Mouse (Mus musculus): ENCODE results near the gene Ephb2. TPM values are rescaled to one million over a fixed set of nuclear protein-coding genes. Genes with fewer than 3 reads are reported as not detected.

Gene Ephb2
- polyA plus RNA-seq, 1 experiment: not detected

DNA sequence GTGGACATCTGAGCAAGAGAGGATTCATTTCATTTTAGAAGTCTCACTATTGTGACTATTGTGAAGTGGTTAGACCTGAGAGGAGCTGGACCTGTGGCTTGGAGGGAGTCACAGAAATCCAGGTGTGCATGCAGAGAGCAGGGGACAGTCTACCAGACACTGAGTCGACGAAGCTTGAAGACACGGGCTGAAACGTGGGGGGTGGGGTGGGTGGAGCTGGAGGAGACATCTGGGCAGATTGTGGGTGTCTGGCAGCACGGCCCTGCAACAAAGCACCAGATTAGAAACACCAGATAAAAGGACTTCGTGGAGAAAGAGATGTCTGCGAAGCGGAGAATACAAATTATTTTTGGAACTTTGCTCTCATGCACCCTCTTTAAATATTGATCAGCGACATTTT, 27.7 kb upstream of the Ephb2 start:
- Histone ChIP-seq H3K9me3 (ENCODE audit: control insufficient read depth, low read length) (peaks cover 4% of the 10 kb centered on the region), H3K36me3 (ENCODE audit: control insufficient read depth) (no peaks in the 10 kb centered on the region), H3K27me3 (ENCODE audit: control insufficient read depth) (no peaks in the 10 kb centered on the region; the same call in 1 of the 2 replicates), H3K4me1 (ENCODE audit: control insufficient read depth) (no peaks in the 10 kb centered on the region), H3K4me3 (replicated peaks) (no peak overlapping the region)
- TF ChIP-seq GATA1 (IDR thresholded peaks at IDR 0.05; ENCODE audit: low read length) (no peak), TAL1 (IDR thresholded peaks at IDR 0.05; ENCODE audit: low read length) (no peak)

DNA sequence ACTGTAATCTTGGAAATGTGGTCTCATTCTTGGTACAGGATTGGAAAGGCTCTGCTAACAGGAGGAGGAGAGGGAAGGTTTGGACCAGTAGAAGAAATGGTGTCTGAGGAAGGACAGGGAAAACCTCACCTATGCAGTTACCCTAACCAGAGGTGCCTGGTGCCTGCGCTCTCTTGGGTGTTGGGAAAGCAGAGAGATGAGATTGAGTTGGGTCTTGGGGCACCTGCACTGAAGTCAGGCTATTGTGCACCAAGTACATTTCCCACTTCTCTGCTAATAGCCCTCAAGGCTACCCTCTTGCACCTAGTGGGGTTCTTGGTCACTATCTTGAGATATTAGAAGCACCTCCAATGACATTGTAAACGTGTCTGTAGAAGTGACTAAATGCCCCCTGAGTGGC, 26.6 kb upstream of the Ephb2 start:
- no peak for TF ChIP-seq GATA1 (IDR thresholded peaks at IDR 0.05; ENCODE audit: low read length)
- no peak for TF ChIP-seq TAL1 (IDR thresholded peaks at IDR 0.05; ENCODE audit: low read length)
- no peak overlapping the region for H3K4me3 ChIP-seq (replicated peaks)
- H3K9me3 ChIP-seq (ENCODE audit: control insufficient read depth, low read length): peaks cover 4% of the 10 kb centered on the region
- no peaks in the 10 kb centered on the region; the same call in 1 of the 2 replicates for H3K27me3 ChIP-seq (ENCODE audit: control insufficient read depth)
- H3K36me3 ChIP-seq (ENCODE audit: control insufficient read depth): no peaks in the 10 kb centered on the region
- H3K4me1 ChIP-seq (ENCODE audit: control insufficient read depth): no peaks in the 10 kb centered on the region

DNA sequence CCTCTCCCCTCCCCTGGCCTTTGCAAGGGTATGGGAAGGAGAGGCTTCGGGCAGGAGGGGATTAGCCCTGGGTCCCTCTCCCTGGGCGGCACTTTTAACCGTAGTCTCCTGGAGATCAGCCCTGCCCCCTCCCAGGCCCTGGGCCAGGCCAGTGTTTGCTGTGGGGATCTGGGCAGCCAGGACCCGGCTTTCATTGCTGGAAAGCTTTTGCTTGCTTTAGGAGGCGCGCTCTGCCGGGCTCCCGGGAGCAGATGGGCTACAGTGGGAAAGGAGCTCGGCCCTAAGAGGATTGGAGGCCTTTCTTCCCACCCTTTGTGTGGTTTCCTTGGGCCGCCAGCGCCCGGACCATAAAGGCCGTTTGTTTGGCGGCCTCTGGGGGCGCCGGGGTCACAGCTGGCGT, 26.0 kb upstream of the Ephb2 start:
- H3K36me3 ChIP-seq (ENCODE audit: control insufficient read depth): no peaks in the 10 kb centered on the region
- H3K4me3 ChIP-seq (replicated peaks): no peak overlapping the region
- no peak for TF ChIP-seq TAL1 (IDR thresholded peaks at IDR 0.05; ENCODE audit: low read length)
- no peak for TF ChIP-seq GATA1 (IDR thresholded peaks at IDR 0.05; ENCODE audit: low read length)
- H3K27me3 ChIP-seq (ENCODE audit: control insufficient read depth): no peaks in the 10 kb centered on the region; the same call in 1 of the 2 replicates
- no peaks in the 10 kb centered on the region for H3K4me1 ChIP-seq (ENCODE audit: control insufficient read depth)
- peaks cover 4% of the 10 kb centered on the region for H3K9me3 ChIP-seq (ENCODE audit: control insufficient read depth, low read length)

GRCm38 (mm10) chr4:136860022-136860421, 24.2 kb upstream of the Ephb2 start:
- H3K4me1 ChIP-seq (ENCODE audit: control insufficient read depth): no peaks in the 10 kb centered on the region
- H3K4me3 ChIP-seq (replicated peaks): no peak overlapping the region
- peaks cover 4% of the 10 kb centered on the region for H3K9me3 ChIP-seq (ENCODE audit: control insufficient read depth, low read length)
- TF ChIP-seq GATA1 (IDR thresholded peaks at IDR 0.05; ENCODE audit: low read length): no peak
- TF ChIP-seq TAL1 (IDR thresholded peaks at IDR 0.05; ENCODE audit: low read length): no peak
- no peaks in the 10 kb centered on the region; the same call in 1 of the 2 replicates for H3K27me3 ChIP-seq (ENCODE audit: control insufficient read depth)
- no peaks in the 10 kb centered on the region for H3K36me3 ChIP-seq (ENCODE audit: control insufficient read depth)

- no peak overlapping the region for H3K4me3 ChIP-seq (replicated peaks)
- H3K9me3 ChIP-seq (ENCODE audit: control insufficient read depth, low read length): peaks cover 4% of the 10 kb centered on the region
- no peaks in the 10 kb centered on the region for H3K4me1 ChIP-seq (ENCODE audit: control insufficient read depth)
- TF ChIP-seq TAL1 (IDR thresholded peaks at IDR 0.05; ENCODE audit: low read length) (no peak), GATA1 (IDR thresholded peaks at IDR 0.05; ENCODE audit: low read length) (no peak)
- H3K36me3 ChIP-seq (ENCODE audit: control insufficient read depth): no peaks in the 10 kb centered on the region
- no peaks in the 10 kb centered on the region for H3K27me3 ChIP-seq (ENCODE audit: control insufficient read depth)
These were observed 19.3 kb upstream of the Ephb2 start for GRCm38 (mm10) chr4:136855081-136855480.

DNA sequence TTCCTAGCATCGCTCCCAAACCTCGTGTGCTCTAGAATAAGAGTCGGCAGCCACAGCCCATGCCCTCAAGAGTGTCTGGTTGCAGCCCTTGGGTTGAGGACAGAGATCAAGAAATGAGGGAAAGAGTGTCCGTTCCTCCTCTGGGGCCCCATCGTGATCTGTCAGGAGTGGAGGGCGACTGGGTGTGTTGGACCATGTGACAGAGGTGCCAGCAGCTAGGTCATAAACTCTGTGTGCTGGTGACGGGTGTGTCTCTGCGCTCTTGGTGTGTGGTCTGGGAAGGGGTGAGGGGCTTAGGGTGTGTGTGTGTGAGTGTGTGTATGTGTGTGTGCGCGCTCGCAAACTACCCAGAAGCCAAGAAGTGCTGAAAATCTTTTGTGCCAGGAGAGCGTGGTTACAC, 17.2 kb upstream of the Ephb2 start:
- no peak overlapping the region for H3K4me3 ChIP-seq (replicated peaks)
- H3K4me1 ChIP-seq (ENCODE audit: control insufficient read depth): no peaks in the 10 kb centered on the region
- no peaks in the 10 kb centered on the region for H3K9me3 ChIP-seq (ENCODE audit: control insufficient read depth, low read length)
- TF ChIP-seq GATA1 (IDR thresholded peaks at IDR 0.05; ENCODE audit: low read length) (no peak), TAL1 (IDR thresholded peaks at IDR 0.05; ENCODE audit: low read length) (no peak)
- no peaks in the 10 kb centered on the region for H3K36me3 ChIP-seq (ENCODE audit: control insufficient read depth)
- H3K27me3 ChIP-seq (ENCODE audit: control insufficient read depth): no peaks in the 10 kb centered on the region

DNA sequence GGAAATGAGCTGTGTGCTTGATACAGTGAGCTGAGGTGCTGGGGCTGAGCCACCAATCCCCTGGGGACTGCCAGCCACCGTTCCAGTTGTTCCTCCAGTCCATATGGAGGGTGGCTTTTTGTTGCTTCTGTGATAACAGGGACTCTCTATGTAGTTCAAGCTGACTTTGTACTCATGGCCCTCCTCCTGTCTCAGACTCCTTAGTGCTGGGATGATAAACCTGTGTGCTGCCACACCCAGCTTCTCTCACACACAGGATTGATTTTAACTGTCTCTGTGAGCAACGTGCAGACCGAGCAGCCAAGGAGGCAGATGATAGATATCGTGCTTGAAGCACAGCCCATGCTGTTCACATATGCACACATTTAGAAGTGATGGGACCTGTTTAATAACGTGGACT, 16.3 kb upstream of the Ephb2 start:
- no peaks in the 10 kb centered on the region for H3K4me1 ChIP-seq (ENCODE audit: control insufficient read depth)
- no peak overlapping the region for H3K4me3 ChIP-seq (replicated peaks)
- no peaks in the 10 kb centered on the region for H3K9me3 ChIP-seq (ENCODE audit: control insufficient read depth, low read length)
- no peak for TF ChIP-seq GATA1 (IDR thresholded peaks at IDR 0.05; ENCODE audit: low read length)
- no peak for TF ChIP-seq TAL1 (IDR thresholded peaks at IDR 0.05; ENCODE audit: low read length)
- H3K36me3 ChIP-seq (ENCODE audit: control insufficient read depth): no peaks in the 10 kb centered on the region
- no peaks in the 10 kb centered on the region for H3K27me3 ChIP-seq (ENCODE audit: control insufficient read depth)

GRCm38 (mm10) chr4:136848565-136848964, 12.8 kb upstream of the Ephb2 start:
- H3K4me1 ChIP-seq (ENCODE audit: control insufficient read depth): no peaks in the 10 kb centered on the region
- no peaks in the 10 kb centered on the region for H3K27me3 ChIP-seq (ENCODE audit: control insufficient read depth)
- no peak for TF ChIP-seq GATA1 (IDR thresholded peaks at IDR 0.05; ENCODE audit: low read length)
- no peak for TF ChIP-seq TAL1 (IDR thresholded peaks at IDR 0.05; ENCODE audit: low read length)
- H3K4me3 ChIP-seq (replicated peaks): no peak overlapping the region
- no peaks in the 10 kb centered on the region for H3K9me3 ChIP-seq (ENCODE audit: control insufficient read depth, low read length)
- no peaks in the 10 kb centered on the region for H3K36me3 ChIP-seq (ENCODE audit: control insufficient read depth)

DNA sequence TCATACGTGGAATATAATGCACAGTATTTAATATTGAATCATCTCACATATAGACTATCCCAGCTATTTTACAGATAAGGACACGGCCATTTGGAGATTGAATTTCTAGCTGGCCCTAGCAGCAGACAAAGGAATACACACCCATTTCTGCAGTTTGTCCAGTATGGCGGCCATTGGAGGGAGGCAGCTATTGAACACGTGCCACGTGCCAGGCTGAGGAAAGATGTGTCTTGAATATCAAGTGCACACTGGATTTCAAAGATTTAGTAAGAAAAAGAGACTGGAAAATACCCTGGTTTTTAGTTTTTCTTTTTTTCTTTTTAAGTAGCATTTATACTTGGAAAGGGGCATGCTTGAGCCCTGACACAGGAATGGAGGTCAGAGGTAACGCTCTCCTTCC, 11.4 kb upstream of the Ephb2 start:
- no peaks in the 10 kb centered on the region for H3K27me3 ChIP-seq (ENCODE audit: control insufficient read depth)

DNA sequence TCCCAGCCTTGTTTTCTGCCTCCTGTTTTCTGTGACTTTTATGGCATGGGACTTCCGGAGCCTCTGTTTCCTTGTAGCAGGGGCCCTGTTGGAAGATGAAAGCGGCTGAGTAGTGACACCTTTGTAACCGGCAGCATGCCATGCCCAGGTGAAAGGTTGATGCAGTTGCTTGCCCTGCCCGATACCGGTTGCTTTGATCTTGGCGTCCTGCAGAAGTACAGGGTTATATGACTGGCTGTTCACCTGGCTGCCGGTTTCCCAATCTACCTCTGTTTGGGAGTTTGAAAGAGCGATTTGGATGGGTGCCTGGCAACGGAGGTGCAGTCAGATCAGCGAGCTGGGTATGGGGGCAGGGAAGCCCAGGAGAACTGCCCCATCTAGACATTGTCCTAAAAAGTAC, 7.0 kb upstream of the Ephb2 start:
- peaks cover 17% of the 10 kb centered on the region for H3K27me3 ChIP-seq (ENCODE audit: control insufficient read depth)
- no peaks in the 10 kb centered on the region for H3K4me1 ChIP-seq (ENCODE audit: control insufficient read depth)
- H3K9me3 ChIP-seq (ENCODE audit: control insufficient read depth, low read length): no peaks in the 10 kb centered on the region
- H3K36me3 ChIP-seq (ENCODE audit: control insufficient read depth): no peaks in the 10 kb centered on the region
- TF ChIP-seq TAL1 (IDR thresholded peaks at IDR 0.05; ENCODE audit: low read length) (no peak), GATA1 (IDR thresholded peaks at IDR 0.05; ENCODE audit: low read length) (no peak)
- no peak overlapping the region for H3K4me3 ChIP-seq (replicated peaks)

More for the DNA sequence above, 11.4 kb upstream of the Ephb2 start:
- Histone ChIP-seq H3K4me3 (replicated peaks) (no peak overlapping the region), H3K4me1 (ENCODE audit: control insufficient read depth) (no peaks in the 10 kb centered on the region), H3K36me3 (ENCODE audit: control insufficient read depth) (no peaks in the 10 kb centered on the region), H3K9me3 (ENCODE audit: control insufficient read depth, low read length) (no peaks in the 10 kb centered on the region)
- TF ChIP-seq TAL1 (IDR thresholded peaks at IDR 0.05; ENCODE audit: low read length): no peak
